Mouse (Mus musculus) brain, embryonic 14.5 days (tissue): ENCODE measurements around the gene Gfi1b.

Experiments
- CTCF ChIP-seq: fragments of 200-500 bp; IDR thresholded peaks from 2 replicates; pipeline ENCODE4 v1.5.1; 2012; ENCODE audit warnings: inconsistent platforms, mild to moderate bottlenecking, moderate library complexity, borderline replicate concordance; ENCODE audit not compliant: insufficient read depth, insufficient read length; ENCODE audit errors: extremely low read depth
- POLR2A ChIP-seq: fragments of 200-500 bp; IDR thresholded peaks from 2 replicates; pipeline ENCODE4 v1.6.1; 2012; ENCODE audit warnings: mild to moderate bottlenecking, inconsistent platforms, borderline replicate concordance; ENCODE audit not compliant: poor library complexity, insufficient read depth, insufficient read length, severe bottlenecking; ENCODE audit errors: extremely low read depth

DNA sequence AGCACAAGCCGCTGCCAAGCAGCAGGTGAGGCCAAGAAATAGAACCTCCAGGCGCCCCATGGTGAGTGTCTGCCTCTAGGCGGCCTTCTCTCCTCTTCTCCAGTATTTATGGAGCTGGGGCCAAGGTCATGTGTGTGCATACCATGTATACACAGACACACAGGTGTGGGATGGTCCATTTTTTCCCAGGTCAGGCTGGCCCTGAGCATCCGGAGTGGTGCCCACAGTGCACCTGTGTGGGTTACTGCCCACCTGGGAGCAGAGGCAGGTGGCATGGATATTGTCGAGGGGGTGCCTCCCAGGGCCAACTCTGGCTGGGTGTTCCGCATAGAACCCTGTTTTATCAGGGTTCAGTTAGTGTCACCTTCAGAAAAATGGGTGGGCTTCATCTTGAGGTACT, 58.5 kb downstream of the Gfi1b start, which contains the start of gene Cel:
- TF ChIP-seq CTCF (no peak), POLR2A (no peak)
